Mouse (Mus musculus) CH12.LX (cell line): ENCODE measurements around the gene Dkk2.

Source experiments
- CTCF ChIP-seq, 2 experiments: IDR thresholded peaks in 1 of 2; conservative IDR thresholded peaks in 1 of 2; 2 replicates each; pipeline ENCODE4 v1.5.1; 2011 to 2012; ENCODE audit warnings: low read depth in 2 of 2, low read length in 2 of 2, improper control_type of control experiment in 1 of 2, inconsistent platforms in 1 of 2, mild to moderate bottlenecking in 1 of 2, moderate library complexity in 1 of 2
- EP300 ChIP-seq: IDR thresholded peaks from 2 replicates; pipeline ENCODE4 v1.6.1; 2011; ENCODE audit warnings: low read length, improper control_type of control experiment
- ETS1 ChIP-seq: conservative IDR thresholded peaks from 2 replicates; pipeline ENCODE4 v1.6.1; 2012; ENCODE audit warnings: low read depth, mild to moderate bottlenecking, inconsistent platforms, low read length, improper control_type of control experiment, moderate library complexity
- GABPA ChIP-seq: IDR thresholded peaks from 2 replicates; pipeline ENCODE4 v1.6.1; 2012; ENCODE audit warnings: low read depth, low read length, improper control_type of control experiment, inconsistent platforms; ENCODE audit not compliant: insufficient replicate concordance
- JUN ChIP-seq: IDR thresholded peaks from 2 replicates; pipeline ENCODE4 v1.6.1; 2011; ENCODE audit warnings: low read depth, mild to moderate bottlenecking, low read length, improper control_type of control experiment, moderate library complexity; ENCODE audit not compliant: insufficient read depth
- MEF2A ChIP-seq: IDR thresholded peaks from 2 replicates; pipeline ENCODE4 v1.6.1; 2014; ENCODE audit warnings: low read depth, mild to moderate bottlenecking, inconsistent platforms, low read length, improper control_type of control experiment, borderline replicate concordance
- MYC ChIP-seq: IDR thresholded peaks from 2 replicates; pipeline ENCODE4 v1.6.1; 2011; ENCODE audit warnings: low read depth, mild to moderate bottlenecking, improper control_type of control experiment, low read length
- POLR2A ChIP-seq: IDR thresholded peaks from 2 replicates; pipeline ENCODE4 v1.6.1; 2011; ENCODE audit warnings: low read depth, mild to moderate bottlenecking, improper control_type of control experiment, low read length
- RCOR1 ChIP-seq: conservative IDR thresholded peaks from 2 replicates; pipeline ENCODE4 v1.6.1; 2012; ENCODE audit warnings: low read depth, mild to moderate bottlenecking, inconsistent platforms, low read length, improper control_type of control experiment
- USF1 ChIP-seq: IDR thresholded peaks from 2 replicates; pipeline ENCODE4 v1.6.1; 2014; ENCODE audit warnings: low read depth, mild to moderate bottlenecking, inconsistent platforms, low read length, improper control_type of control experiment
- ZMIZ1 ChIP-seq: IDR thresholded peaks from 2 replicates; pipeline ENCODE4 v1.6.1; 2012; ENCODE audit warnings: low read depth, mild to moderate bottlenecking, inconsistent platforms, low read length, improper control_type of control experiment
- ZNF384 ChIP-seq: IDR thresholded peaks from 2 replicates; pipeline ENCODE4 v1.6.1; 2012; ENCODE audit warnings: low read depth, low read length, improper control_type of control experiment, inconsistent platforms

DNA sequence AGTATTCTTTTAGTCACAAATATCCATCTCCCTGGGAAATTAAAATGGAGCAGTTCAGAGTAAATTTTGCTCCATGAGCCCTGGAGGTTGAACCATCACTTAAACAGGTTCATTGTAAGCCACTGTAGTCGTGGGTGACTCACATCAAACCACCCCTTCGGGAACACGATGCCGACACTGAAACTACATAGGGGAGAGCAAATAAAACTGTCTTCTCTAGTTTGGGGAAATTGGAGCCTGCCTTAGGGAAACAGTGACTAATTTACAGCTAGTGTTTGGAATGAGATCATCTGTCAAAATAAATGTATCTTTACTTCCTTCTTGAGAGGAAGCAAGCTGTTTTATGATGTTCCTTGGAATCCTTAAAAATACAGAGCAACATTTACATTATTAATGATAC is 21.1 kb upstream of the Dkk2 start:
- TF ChIP-seq CTCF (conservative IDR thresholded peaks at IDR 0.05 in 1 of 2, IDR thresholded peaks at IDR 0.05 in 1 of 2; ENCODE audit: low read depth in 2 of 2, low read length in 2 of 2) (no peak), EP300 (no peak), POLR2A (no peak), RCOR1 (no peak), USF1 (no peak), ZNF384 (no peak), MEF2A (no peak), ETS1 (no peak), GABPA (no peak), JUN (no peak), MYC (no peak), ZMIZ1 (no peak)
